8 mouse cellular contexts compared by ENCODE assay signal in genomic region chr2:39006149-39006730, GRCm38 (mm10). TPM values are rescaled to one million over a fixed set of nuclear protein-coding genes. Genes with fewer than 3 reads are reported as not detected.
DNase-seq lines count a peak whose midpoint lies in the region; ATAC-seq lines count a peak whose summit lies in the region.

No protein-coding gene starts in this region.

- peaks cover 11% of the 10 kb centered on the region for H3K36me3 ChIP-seq in neural tube, embryonic 11.5 days (ENCODE audit: control insufficient read depth, insufficient read depth, low read length)
- peaks cover 27% of the 10 kb centered on the region for H3K36me3 ChIP-seq in limb, embryonic 12.5 days
- H3K36me3 ChIP-seq in stomach, embryonic 15.5 days, result peaks cover 21% of the 10 kb centered on the region

- peak; percentile 36 for DNase-seq in cerebellum, adult 11-12 months
- no peak for DNase-seq in cerebellum, adult 11 months
- no peak for DNase-seq in neural tube, embryonic 11.5 days (ENCODE audit: low spot score)
- DNase-seq in neural tube, embryonic 10.5 days (ENCODE audit: extremely low spot score, low spot score), result no peak
- no peak for DNase-seq in left cerebral cortex, postnatal 25 days (ENCODE audit: low spot score in 2 of 2)
- no peak for DNase-seq in left cerebral cortex, adult 18-20 months (ENCODE audit: low spot score in 2 of 2)

- H3K4me2 ChIP-seq in neural tube, embryonic 11.5 days (ENCODE audit: low read depth), result peak overlapping the region; percentile 94
- H3K4me2 ChIP-seq in limb, embryonic 12.5 days, result peak overlapping the region; percentile 94
- peak overlapping the region; percentile 77 for H3K4me2 ChIP-seq in stomach, embryonic 15.5 days

- intact Hi-C loops in left cerebral cortex, postnatal 25 days (cut with DNase I), result loop anchor here (5.0 kb wide), 1 partner anchor 364 kb away; the partner anchor contains the start of gene Psmb7

- H3K27me3 ChIP-seq in neural tube, embryonic 11.5 days (ENCODE audit: control insufficient read depth, insufficient read depth, low read length), result no peaks in the 10 kb centered on the region
- H3K27me3 ChIP-seq in limb, embryonic 12.5 days, result no peaks in the 10 kb centered on the region
- no peaks in the 10 kb centered on the region for H3K27me3 ChIP-seq in stomach, embryonic 15.5 days (replicated peaks)

- no peak overlapping the region for H3K9ac ChIP-seq in neural tube, embryonic 11.5 days (ENCODE audit: low read length)
- H3K9ac ChIP-seq in limb, embryonic 12.5 days (replicated peaks), result no peak overlapping the region
- no peak overlapping the region for H3K9ac ChIP-seq in stomach, embryonic 15.5 days

- H3K9me3 ChIP-seq in neural tube, embryonic 11.5 days (ENCODE audit: control insufficient read depth, low read length), result no peaks in the 10 kb centered on the region
- H3K9me3 ChIP-seq in limb, embryonic 12.5 days, result no peaks in the 10 kb centered on the region
- no peaks in the 10 kb centered on the region for H3K9me3 ChIP-seq in stomach, embryonic 15.5 days

- no peak for ATAC-seq in neural tube, embryonic 11.5 days (ENCODE audit: insufficient read depth, low FRiP score, low TSS enrichment)
- ATAC-seq in limb, embryonic 12.5 days (ENCODE audit: insufficient number of reproducible peaks, insufficient read depth, low FRiP score, low TSS enrichment, low read depth), result no peak
- no peak for ATAC-seq in stomach, embryonic 15.5 days (ENCODE audit: insufficient read depth, low FRiP score, low read depth)

- 91% methylated on average over 14 of the region's 14 CpGs for WGBS in neural tube, embryonic 11.5 days
- WGBS in limb, embryonic 12.5 days, result 90% methylated on average over 14 of the region's 14 CpGs
- WGBS in stomach, embryonic 15.5 days, result 83% methylated on average over 14 of the region's 14 CpGs

- H3K4me1 ChIP-seq in neural tube, embryonic 11.5 days (ENCODE audit: control insufficient read depth, insufficient read depth, low read length), result peaks cover 26% of the 10 kb centered on the region
- peaks cover 42% of the 10 kb centered on the region for H3K4me1 ChIP-seq in limb, embryonic 12.5 days (replicated peaks)
- H3K4me1 ChIP-seq in stomach, embryonic 15.5 days, result peaks cover 42% of the 10 kb centered on the region

- H3K4me3 ChIP-seq in neural tube, embryonic 11.5 days (ENCODE audit: low read depth, low read length), result no peak overlapping the region
- H3K4me3 ChIP-seq in limb, embryonic 12.5 days (replicated peaks), result peak overlapping the region; percentile 82
- peak overlapping the region; percentile 77 for H3K4me3 ChIP-seq in stomach, embryonic 15.5 days (replicated peaks)

- no peak overlapping the region for H3K27ac ChIP-seq in neural tube, embryonic 11.5 days (ENCODE audit: low read depth, low read length)
- H3K27ac ChIP-seq in limb, embryonic 12.5 days, result no peak overlapping the region
- H3K27ac ChIP-seq in stomach, embryonic 15.5 days, result no peak overlapping the region

RNA-seq across cellular contexts. Expression of gene Rpl35, which starts 0.8 kb away (rescaled TPM):
- 909 and 937 TPM in 2 replicates for polyA plus RNA-seq in neural tube, embryonic 11.5 days (2014; fragmentation: Nextera tagmentation; extraction: Ambion mirVana)
- polyA plus RNA-seq in limb, embryonic 12.5 days (2016; fragmentation: Nextera tagmentation; extraction: Ambion mirVana), result 1,152 and 1,201 TPM in 2 replicates
- polyA plus RNA-seq in stomach, embryonic 15.5 days (2015; fragmentation: Nextera tagmentation; extraction: Ambion mirVana), result 861 and 916 TPM in 2 replicates
- 100 to 1,000 TPM; 209 to 243 TPM for total RNA-seq in left cerebral cortex, postnatal 25 days (2021)
- 100 to 1,000 TPM; 265 to 280 TPM for total RNA-seq in left cerebral cortex, adult 18-20 months (2021)

RNA-seq across cellular contexts. Expression of gene Arpc5l, which starts 1.1 kb away (rescaled TPM):
- 131 and 133 TPM in 2 replicates for polyA plus RNA-seq in neural tube, embryonic 11.5 days (2014; fragmentation: Nextera tagmentation; extraction: Ambion mirVana)
- 111 and 118 TPM in 2 replicates for polyA plus RNA-seq in limb, embryonic 12.5 days (2016; fragmentation: Nextera tagmentation; extraction: Ambion mirVana)
- 119 and 127 TPM in 2 replicates for polyA plus RNA-seq in stomach, embryonic 15.5 days (2015; fragmentation: Nextera tagmentation; extraction: Ambion mirVana)
- 100 to 1,000 TPM; 104 to 114 TPM for total RNA-seq in left cerebral cortex, postnatal 25 days (2021)
- total RNA-seq in left cerebral cortex, adult 18-20 months (2021), result 100 to 1,000 TPM; 102 to 109 TPM

RNA-seq across cellular contexts. Expression of gene Wdr38, which starts 9.0 kb away (rescaled TPM):
- 1.1 and 1.4 TPM in 2 replicates for polyA plus RNA-seq in neural tube, embryonic 11.5 days (2014; fragmentation: Nextera tagmentation; extraction: Ambion mirVana)
- 1.4 and 1.8 TPM in 2 replicates for polyA plus RNA-seq in limb, embryonic 12.5 days (2016; fragmentation: Nextera tagmentation; extraction: Ambion mirVana)
- 1.6 and 1.9 TPM in 2 replicates for polyA plus RNA-seq in stomach, embryonic 15.5 days (2015; fragmentation: Nextera tagmentation; extraction: Ambion mirVana)
- under 1 TPM; 0.34 to 0.76 TPM for total RNA-seq in left cerebral cortex, postnatal 25 days (2021)
- total RNA-seq in left cerebral cortex, adult 18-20 months (2021), result under 1 TPM; 0.44 to 0.47 TPM

RNA-seq across cellular contexts. Expression of gene Golga1, which starts 59.1 kb away (rescaled TPM):
- polyA plus RNA-seq in neural tube, embryonic 11.5 days (2014; fragmentation: Nextera tagmentation; extraction: Ambion mirVana), result 30.7 and 33.7 TPM in 2 replicates
- polyA plus RNA-seq in limb, embryonic 12.5 days (2016; fragmentation: Nextera tagmentation; extraction: Ambion mirVana), result 28.8 and 29.6 TPM in 2 replicates
- polyA plus RNA-seq in stomach, embryonic 15.5 days (2015; fragmentation: Nextera tagmentation; extraction: Ambion mirVana), result 28.8 and 30.1 TPM in 2 replicates
- total RNA-seq in left cerebral cortex, postnatal 25 days (2021), result 10 to 100 TPM; 31.2 to 37.5 TPM
- 10 to 100 TPM; 28.3 to 32.2 TPM for total RNA-seq in left cerebral cortex, adult 18-20 months (2021)
